Mouse (Mus musculus) CH12.LX (cell line): Measurements from ENCODE around the gene Tmem174. TPM values are rescaled to one million over a fixed set of nuclear protein-coding genes. Genes with fewer than 3 reads are reported as not detected.

Experiments
- DNase-seq: peaks from one replicate; pipeline ENCODE4 v3.0.0-alpha.2; 2013; ENCODE audit errors: extremely low read depth
- H3K27ac ChIP-seq: 2 replicates; pipeline ENCODE4 v1.5.1; 2012; ENCODE audit warnings: low read depth, mild to moderate bottlenecking, control low read depth, moderate library complexity; ENCODE audit not compliant: insufficient read depth
- H3K27me3 ChIP-seq: replicated peaks from 2 replicates; pipeline ENCODE3; 2012; ENCODE audit warnings: inconsistent platforms
- H3K36me3 ChIP-seq, 2 experiments: replicated peaks in 1 of 2; 2 replicates each; pipeline versions ENCODE3 to v1.6.1; 2012; ENCODE audit warnings: inconsistent platforms in 1 of 2, low read length in 1 of 2, mild to moderate bottlenecking in 1 of 2, mixed read lengths in 1 of 2, moderate library complexity in 1 of 2; ENCODE audit not compliant: control insufficient read depth in 1 of 2, insufficient read depth in 1 of 2
- H3K4me1 ChIP-seq, 2 experiments: 2 replicates each; pipeline ENCODE4 v1.6.1; 2012; ENCODE audit warnings: inconsistent platforms in 1 of 2, moderate library complexity in 1 of 2; ENCODE audit not compliant: insufficient read depth in 2 of 2, control insufficient read depth in 1 of 2
- H3K4me2 ChIP-seq: 2 replicates; pipeline ENCODE4 v1.6.1; 2012; ENCODE audit warnings: low read depth, mild to moderate bottlenecking, control low read depth; ENCODE audit not compliant: poor library complexity, insufficient read depth, severe bottlenecking
- H3K4me3 ChIP-seq, 3 experiments: fragments of 150-350 bp in 1 of 3; sonication (generic) in 1 of 3; replicated peaks in 1 of 3; 2 replicates each; pipeline versions ENCODE3 to v1.5.1; 2011 to 2012; ENCODE audit warnings: low read depth in 2 of 3, low read length in 2 of 3, mild to moderate bottlenecking in 2 of 3, moderate library complexity in 2 of 3, control low read depth in 1 of 3, improper control_type of control experiment in 1 of 3, inconsistent platforms in 1 of 3, mixed read lengths in 1 of 3; ENCODE audit not compliant: poor library complexity in 1 of 3
- H3K79me2 ChIP-seq: replicated peaks from 2 replicates; pipeline ENCODE4 v1.6.1; 2012; ENCODE audit warnings: mild to moderate bottlenecking, moderate library complexity; ENCODE audit not compliant: control insufficient read depth, poor library complexity, insufficient read depth, severe bottlenecking; ENCODE audit errors: extremely low read depth
- H3K9ac ChIP-seq: 2 replicates; pipeline ENCODE4 v1.6.1; 2012; ENCODE audit warnings: low read depth, mild to moderate bottlenecking, control low read depth, moderate library complexity; ENCODE audit not compliant: insufficient read depth
- H3K9me3 ChIP-seq: replicated peaks from 2 replicates; pipeline ENCODE3; 2012; ENCODE audit warnings: low read length, inconsistent platforms, mixed read lengths
- BHLHE40 ChIP-seq: IDR thresholded peaks from 2 replicates; pipeline ENCODE4 v1.6.1; 2011; ENCODE audit warnings: mild to moderate bottlenecking, low read depth, low read length, improper control_type of control experiment
- E2F4 ChIP-seq: IDR thresholded peaks from 2 replicates; pipeline ENCODE4 v1.6.1; 2011; ENCODE audit warnings: low read depth, low read length, improper control_type of control experiment; ENCODE audit not compliant: insufficient replicate concordance
- EP300 ChIP-seq: IDR thresholded peaks from 2 replicates; pipeline ENCODE4 v1.6.1; 2011; ENCODE audit warnings: low read length, improper control_type of control experiment
- GABPA ChIP-seq: IDR thresholded peaks from 2 replicates; pipeline ENCODE4 v1.6.1; 2012; ENCODE audit warnings: low read depth, low read length, improper control_type of control experiment, inconsistent platforms; ENCODE audit not compliant: insufficient replicate concordance
- HCFC1 ChIP-seq: IDR thresholded peaks from 2 replicates; pipeline ENCODE4 v1.6.1; 2012; ENCODE audit warnings: low read depth, mild to moderate bottlenecking, inconsistent platforms, low read length, improper control_type of control experiment
- IRF4 ChIP-seq: IDR thresholded peaks from 2 replicates; pipeline ENCODE4 v1.6.1; 2014; ENCODE audit warnings: low read depth, mild to moderate bottlenecking, inconsistent platforms, low read length, improper control_type of control experiment
- JUND ChIP-seq: conservative IDR thresholded peaks from 2 replicates; pipeline ENCODE4 v1.6.1; 2011; ENCODE audit warnings: low read depth, low read length, improper control_type of control experiment
- KAT2A ChIP-seq: IDR thresholded peaks from 2 replicates; pipeline ENCODE4 v1.6.1; 2012; ENCODE audit warnings: low read length, improper control_type of control experiment, inconsistent platforms; ENCODE audit not compliant: insufficient replicate concordance
- MAZ ChIP-seq: IDR thresholded peaks from 2 replicates; pipeline ENCODE4 v1.6.1; 2012; ENCODE audit warnings: low read depth, mild to moderate bottlenecking, inconsistent platforms, low read length, improper control_type of control experiment, moderate library complexity
- MXI1 ChIP-seq: IDR thresholded peaks from 2 replicates; pipeline ENCODE4 v1.6.1; 2011; ENCODE audit warnings: mild to moderate bottlenecking, low read depth, low read length, improper control_type of control experiment
- NELFE ChIP-seq: IDR thresholded peaks from 2 replicates; pipeline ENCODE4 v1.6.1; 2011; ENCODE audit warnings: low read depth, low read length, improper control_type of control experiment
- NRF1 ChIP-seq: IDR thresholded peaks from 2 replicates; pipeline ENCODE4 v1.6.1; 2014; ENCODE audit warnings: low read depth, mild to moderate bottlenecking, inconsistent platforms, low read length, improper control_type of control experiment, moderate library complexity
- PAX5 ChIP-seq: IDR thresholded peaks from 2 replicates; pipeline ENCODE4 v1.6.1; 2012; ENCODE audit warnings: low read length, inconsistent platforms, mixed read lengths
- RAD21 ChIP-seq: IDR thresholded peaks from 2 replicates; pipeline ENCODE4 v1.6.1; 2011; ENCODE audit warnings: low read depth, mild to moderate bottlenecking, low read length, improper control_type of control experiment, moderate library complexity
- RCOR1 ChIP-seq: conservative IDR thresholded peaks from 2 replicates; pipeline ENCODE4 v1.6.1; 2012; ENCODE audit warnings: low read depth, mild to moderate bottlenecking, inconsistent platforms, low read length, improper control_type of control experiment
- SMC3 ChIP-seq: IDR thresholded peaks from 2 replicates; pipeline ENCODE4 v1.6.1; 2011; ENCODE audit warnings: low read depth, low read length, improper control_type of control experiment
- TBP ChIP-seq: conservative IDR thresholded peaks from 2 replicates; pipeline ENCODE4 v1.6.1; 2011; ENCODE audit warnings: low read depth, low read length, improper control_type of control experiment
- UBTF ChIP-seq: IDR thresholded peaks from 2 replicates; pipeline ENCODE4 v1.6.1; 2012; ENCODE audit warnings: low read depth, mild to moderate bottlenecking, inconsistent platforms, low read length, improper control_type of control experiment, moderate library complexity
- USF2 ChIP-seq: conservative IDR thresholded peaks from 2 replicates; pipeline ENCODE4 v1.6.1; 2011; ENCODE audit warnings: low read depth, low read length, improper control_type of control experiment
- ZC3H11A ChIP-seq: IDR thresholded peaks from 2 replicates; pipeline ENCODE4 v1.6.1; 2012; ENCODE audit warnings: low read depth, mild to moderate bottlenecking, inconsistent platforms, low read length, improper control_type of control experiment
- ZKSCAN1 ChIP-seq: IDR thresholded peaks from 2 replicates; pipeline ENCODE4 v1.6.1; 2012; ENCODE audit warnings: low read depth, inconsistent platforms, low read length, improper control_type of control experiment, borderline replicate concordance
- ZNF384 ChIP-seq: IDR thresholded peaks from 2 replicates; pipeline ENCODE4 v1.6.1; 2012; ENCODE audit warnings: low read depth, low read length, improper control_type of control experiment, inconsistent platforms
- dilution Hi-C: fragments of 300-500 bp; cut with MboI; formaldehyde crosslinking; loops from 2 replicates; pipeline ENCODE4 v1.14.3; 2020; ENCODE audit warnings: low sequenced_read_pairs; ENCODE audit not compliant: extremely low pct_unique_long_range_greater_than_20kb, extremely low pct_ligation_motif_present
- in situ Hi-C: fragments of 300-500 bp; cut with MboI; formaldehyde crosslinking; loops from 3 replicates; pipeline ENCODE4 v1.14.3; 2019; ENCODE audit warnings: low sequenced_read_pairs, low pct_ligation_motif_present, low pct_unique_long_range_greater_than_20kb, mixed read lengths
- polyA plus RNA-seq: library from polyadenylated mRNA; unstranded; fragments of >175 nt; gene quantifications from 2 replicates; pipeline ENCODE4 v1.2.1, GENCODE M21; 2012; ENCODE audit warnings: low read depth; ENCODE audit not compliant: insufficient read length
- total RNA-seq, 2 experiments: library from RNA; depleted of rRNA; stranded (reverse); fragments of 300-350 nt in 1 of 2; fragments of >200 nt in 1 of 2; gene quantifications; 2 replicates each; pipeline ENCODE4 v1.2.3; 2012 to 2014

The Tmem174 gene
- total and polyA plus RNA-seq, 3 experiments: not detected

- no peaks in the 10 kb centered on the region for H3K27me3 ChIP-seq
- TF ChIP-seq ZKSCAN1 (no peak), NELFE (no peak), IRF4 (no peak), SMC3 (no peak), PAX5 (no peak), RAD21 (no peak), USF2 (no peak)
- no peak overlapping the region for H3K4me2 ChIP-seq
- DNase-seq: no peak
- H3K9me3 ChIP-seq: no peaks in the 10 kb centered on the region
- in situ Hi-C loops (no loop called here), dilution Hi-C loops (no loop called here)
- no peak overlapping the region for H3K4me3 ChIP-seq
- peaks cover 4 to 5% of the 10 kb centered on the region in 2 experiments; a peak in 3 of 4 replicates for H3K4me1 ChIP-seq
- no peaks in the 10 kb centered on the region for H3K36me3 ChIP-seq
- no peak overlapping the region for H3K9ac ChIP-seq
- H3K27ac ChIP-seq: no peak overlapping the region
- no peaks in the 10 kb centered on the region for H3K79me2 ChIP-seq
These were observed 36.7 kb upstream of the Tmem174 start for GRCm38 (mm10) chr13:98673922-98674321.

GRCm38 (mm10) chr13:98669296-98669695 is 32.1 kb upstream of the Tmem174 start:
- H3K4me3 ChIP-seq: no peak overlapping the region
- H3K4me2 ChIP-seq: no peak overlapping the region
- H3K4me1 ChIP-seq: peaks cover 0 to 16% of the 10 kb centered on the region in 2 experiments; a peak in 2 of 4 replicates
- TF ChIP-seq BHLHE40 (no peak), RAD21 (no peak), TBP (no peak), ZC3H11A (no peak), NRF1 (no peak), JUND (no peak), E2F4 (no peak), HCFC1 (no peak), GABPA (no peak), UBTF (no peak), MXI1 (no peak), EP300 (no peak), MAZ (no peak), ZNF384 (no peak), KAT2A (no peak), RCOR1 (no peak), SMC3 (no peak)
- no peaks in the 10 kb centered on the region for H3K9me3 ChIP-seq
- H3K27ac ChIP-seq: no peak overlapping the region
- H3K79me2 ChIP-seq: no peaks in the 10 kb centered on the region
- no peaks in the 10 kb centered on the region for H3K36me3 ChIP-seq
- dilution Hi-C loops (no loop called here), in situ Hi-C loops (no loop called here)
- H3K27me3 ChIP-seq: no peaks in the 10 kb centered on the region
- no peak overlapping the region for H3K9ac ChIP-seq
- DNase-seq: no peak
